Mouse (Mus musculus) midbrain, embryonic 16.5 days (tissue): ENCODE measurements around the gene Svep1. TPM values are rescaled to one million over a fixed set of nuclear protein-coding genes. Genes with fewer than 3 reads are reported as not detected.

Experiments used
- ATAC-seq: fragments of 200-750 bp; cut with Nextera tagmentation; 2 replicates; pipeline ENCODE4 v1.8.0; 2017; ENCODE audit warnings: moderate TSS enrichment
- H3K27ac ChIP-seq: fragments of 300-500 bp; sonication (generic); 2 replicates; pipeline ENCODE4 v1.5.1; 2014; ENCODE audit warnings: mild to moderate bottlenecking, low read length, mixed read lengths
- H3K27me3 ChIP-seq: fragments of 300-500 bp; sonication (generic); 2 replicates; pipeline ENCODE4 v1.6.1; 2014; ENCODE audit warnings: low read depth, low read length, mixed read lengths; ENCODE audit not compliant: control insufficient read depth, insufficient read depth
- H3K36me3 ChIP-seq: fragments of 300-500 bp; sonication (generic); 2 replicates; pipeline ENCODE4 v1.6.1; 2014; ENCODE audit warnings: mild to moderate bottlenecking, low read length, moderate library complexity, mixed read lengths; ENCODE audit not compliant: control insufficient read depth, insufficient read depth
- H3K4me1 ChIP-seq: fragments of 300-500 bp; sonication (generic); 2 replicates; pipeline ENCODE4 v1.6.1; 2014; ENCODE audit warnings: mild to moderate bottlenecking, low read length, mixed read lengths; ENCODE audit not compliant: control insufficient read depth, insufficient read depth
- H3K4me2 ChIP-seq: fragments of 300-500 bp; sonication (generic); 2 replicates; pipeline ENCODE4 v1.6.1; 2014; ENCODE audit warnings: mild to moderate bottlenecking, low read length, mixed read lengths
- H3K4me3 ChIP-seq: fragments of 300-500 bp; sonication (generic); 2 replicates; pipeline ENCODE4 v1.5.1; 2014; ENCODE audit warnings: low read depth, mild to moderate bottlenecking, low read length, moderate library complexity, mixed read lengths
- H3K9ac ChIP-seq: fragments of 300-500 bp; sonication (generic); 2 replicates; pipeline ENCODE4 v1.6.1; 2014; ENCODE audit warnings: low read depth, low read length, mixed read lengths
- H3K9me3 ChIP-seq: fragments of 300-500 bp; sonication (generic); replicated peaks from 2 replicates; pipeline ENCODE4 v1.6.1; 2014; ENCODE audit warnings: mild to moderate bottlenecking, low read length, mixed read lengths; ENCODE audit not compliant: control insufficient read depth, poor library complexity, severe bottlenecking
- WGBS: fragments of 180-500 bp; shearing (Covaris S2); extraction: QIAGEN DNeasy Blood & Tissue Kit; methylation state at CpG from one replicate; pipeline ENCODE4 v1.1.7; 2014; 5-methylcytosine and 5-hydroxymethylcytosine counted together
- polyA plus RNA-seq: library from polyadenylated mRNA; unstranded; fragments of >200 nt; fragmentation: Nextera tagmentation; extraction: Ambion mirVana; gene quantifications from 2 replicates; pipeline ENCODE4 v1.2.1, GENCODE M21; 2015

Gene Svep1
- polyA plus RNA-seq, 1 experiment from 2014 or later, result 0.94 TPM

DNA sequence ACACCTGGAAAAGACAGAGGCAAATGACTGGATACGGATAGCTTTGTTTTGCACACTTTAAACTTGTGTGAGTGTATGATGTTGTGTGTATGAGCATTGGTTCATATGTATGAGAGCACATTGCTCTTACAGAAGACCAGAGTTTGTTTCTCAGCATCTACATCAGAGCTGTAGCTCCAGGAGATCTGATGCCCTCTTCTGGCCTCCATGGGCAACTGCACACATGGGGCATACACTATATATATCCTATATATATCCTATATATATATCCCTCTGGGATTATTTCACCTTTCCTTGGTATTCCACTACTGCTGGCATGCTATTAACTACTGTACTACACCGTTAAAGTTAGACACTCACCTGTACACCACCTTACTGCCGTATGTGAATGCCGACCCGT lies 122.5 kb downstream of the Svep1 start:
- Histone ChIP-seq H3K4me3 (no peak overlapping the region), H3K4me1 (0 out of 2 replicates have a peak, but pooled peaks cover 2% of the 10 kb centered on the region), H3K9ac (no peak overlapping the region), H3K36me3 (no peaks in the 10 kb centered on the region), H3K9me3 (no peaks in the 10 kb centered on the region), H3K27ac (no peak overlapping the region), H3K27me3 (no peaks in the 10 kb centered on the region), H3K4me2 (no peak overlapping the region)
- no peak for ATAC-seq
- WGBS, result 96% methylated on average over 5 of the region's 5 CpGs

DNA sequence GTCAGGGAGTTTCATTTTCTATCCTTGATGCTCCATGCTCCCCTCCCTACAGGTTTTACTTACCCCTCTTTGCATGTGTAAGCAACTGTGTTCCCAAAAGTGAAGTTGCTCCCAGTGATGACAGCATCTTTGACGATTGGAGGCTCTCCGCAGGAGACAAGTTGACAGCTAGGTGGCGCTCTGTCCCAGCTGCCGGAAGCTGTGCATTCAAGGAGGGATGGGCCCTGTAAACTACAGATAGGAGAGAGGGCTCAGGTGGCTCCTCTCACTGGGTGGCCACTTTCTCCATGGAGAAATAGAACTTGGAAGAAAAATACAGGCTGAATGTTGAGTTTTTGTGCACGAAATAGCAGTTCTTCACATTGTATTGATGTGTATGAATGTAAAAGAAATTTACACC lies 124.1 kb downstream of the Svep1 start:
- Histone ChIP-seq H3K9ac (no peak overlapping the region), H3K36me3 (no peaks in the 10 kb centered on the region), H3K4me3 (no peak overlapping the region), H3K4me2 (no peak overlapping the region), H3K27ac (no peak overlapping the region), H3K9me3 (no peaks in the 10 kb centered on the region), H3K4me1 (0 out of 2 replicates have a peak, but pooled peaks cover 2% of the 10 kb centered on the region), H3K27me3 (no peaks in the 10 kb centered on the region)
- 0 out of 2 replicates have a peak, but pooled peaks have one; percentile 41 for ATAC-seq
- 8% methylated on average over 5 of the region's 5 CpGs for WGBS

DNA sequence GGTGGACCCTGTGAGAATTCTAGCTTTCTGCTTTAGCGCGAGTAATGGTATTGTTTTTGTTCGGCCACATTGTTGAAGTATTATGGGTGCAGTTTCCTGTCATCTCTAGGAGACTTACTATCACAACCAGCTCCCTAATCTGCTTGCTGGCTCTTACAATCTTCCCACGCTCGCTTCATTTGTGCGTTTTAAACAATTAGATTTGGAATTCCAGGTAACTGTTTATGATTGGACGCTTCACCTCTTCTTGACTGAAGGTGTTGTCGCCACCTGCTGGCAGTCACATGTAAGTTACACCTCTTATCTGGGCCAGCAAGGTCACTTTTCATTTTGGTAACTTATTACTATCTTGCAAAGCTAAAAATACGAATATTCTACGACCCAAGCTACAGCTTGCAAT lies 127.0 kb downstream of the Svep1 start:
- Histone ChIP-seq H3K4me1 (0 out of 2 replicates have a peak, but pooled peaks cover 2% of the 10 kb centered on the region), H3K27ac (no peak overlapping the region), H3K4me2 (peak overlapping the region; percentile 56), H3K36me3 (no peaks in the 10 kb centered on the region), H3K9ac (peak overlapping the region; percentile 18; the same call in 1 of the 2 replicates), H3K4me3 (peak overlapping the region; percentile 34), H3K27me3 (no peaks in the 10 kb centered on the region), H3K9me3 (no peaks in the 10 kb centered on the region)
- ATAC-seq, result peak; percentile 57; the same call in 1 of the 2 replicates
- 14% methylated on average over 10 of the region's 10 CpGs for whole genome bisulfite sequencing

DNA sequence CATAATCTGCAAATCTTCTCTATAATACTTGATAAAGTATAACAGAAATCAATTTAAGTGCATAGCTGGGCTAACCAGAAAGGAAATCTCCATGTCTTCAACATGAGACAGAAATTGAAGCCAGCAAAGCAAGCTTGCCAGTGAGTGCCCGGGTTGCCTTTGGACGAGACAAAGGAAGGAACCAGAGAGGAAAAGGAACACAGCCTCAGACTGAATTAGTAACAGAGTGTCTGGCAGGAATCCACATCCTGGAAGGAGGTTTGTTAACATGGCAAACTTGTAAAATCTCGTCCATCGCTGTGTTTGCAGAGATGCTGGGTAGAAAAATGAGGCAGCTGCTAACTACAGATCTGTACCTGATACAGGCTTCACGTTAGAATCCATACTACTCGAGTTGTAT lies 128.7 kb downstream of the Svep1 start:
- H3K9ac ChIP-seq, result no peak overlapping the region
- no peaks in the 10 kb centered on the region for H3K27me3 ChIP-seq
- 66% methylated on average over 6 of the region's 6 CpGs for WGBS
- 0 out of 2 replicates have a peak, but pooled peaks cover 2% of the 10 kb centered on the region for H3K4me1 ChIP-seq
- no peaks in the 10 kb centered on the region for H3K36me3 ChIP-seq
- no peak for ATAC-seq
- no peak overlapping the region for H3K4me2 ChIP-seq
- no peak overlapping the region for H3K27ac ChIP-seq
- no peak overlapping the region for H3K4me3 ChIP-seq
- H3K9me3 ChIP-seq, result no peaks in the 10 kb centered on the region

DNA sequence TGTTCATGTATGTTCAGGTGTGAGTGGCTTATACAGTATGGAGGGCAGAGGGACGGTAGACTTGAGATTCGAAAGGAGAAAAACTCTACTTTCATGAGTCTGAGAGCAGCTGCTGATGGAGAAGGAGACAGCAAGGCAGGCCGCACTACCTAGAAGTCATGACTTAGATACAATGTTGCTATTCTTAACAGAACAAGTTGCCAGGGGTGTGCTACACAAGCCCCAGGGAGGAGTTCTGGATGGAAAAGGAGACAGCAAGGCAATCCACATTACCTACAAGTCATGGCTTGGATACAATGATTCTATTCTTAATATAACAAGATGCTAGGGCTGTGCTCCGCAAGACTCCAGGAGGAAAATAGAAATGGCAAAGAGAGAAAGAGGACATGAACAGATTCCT lies 129.1 kb downstream of the Svep1 start:
- Histone ChIP-seq H3K36me3 (no peaks in the 10 kb centered on the region), H3K4me2 (no peak overlapping the region)
- WGBS, result 96% methylated on average over 4 of the region's 4 CpGs

DNA sequence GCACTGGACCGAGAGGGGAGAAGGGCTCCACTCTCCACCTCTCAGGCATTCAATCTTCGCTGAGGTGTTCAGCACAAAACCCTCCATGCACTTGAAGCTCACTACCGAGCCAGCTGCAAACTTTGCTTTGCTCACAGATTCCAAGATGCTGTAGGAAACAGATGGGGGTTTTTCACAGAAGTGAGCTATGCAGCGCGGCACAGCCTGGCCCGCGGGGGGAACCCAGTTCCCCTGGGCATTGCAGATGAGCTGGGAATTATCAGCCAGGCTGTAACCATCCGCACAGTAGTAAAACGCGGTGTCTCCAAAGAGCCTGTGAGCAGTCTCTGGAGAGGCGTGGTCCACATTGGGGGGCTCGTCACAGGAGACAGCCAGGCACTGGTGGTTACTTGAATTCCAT lies 133.8 kb downstream of the Svep1 start:
- Histone ChIP-seq H3K27me3 (no peaks in the 10 kb centered on the region), H3K36me3 (no peaks in the 10 kb centered on the region), H3K4me2 (no peak overlapping the region), H3K4me1 (no peaks in the 10 kb centered on the region), H3K9me3 (peaks cover 7% of the 10 kb centered on the region), H3K9ac (no peak overlapping the region), H3K4me3 (no peak overlapping the region), H3K27ac (no peak overlapping the region)
- no peak for ATAC-seq
- WGBS, result 76% methylated on average over 12 of the region's 12 CpGs

More for the DNA sequence above, 129.1 kb downstream of the Svep1 start:
- 0 out of 2 replicates have a peak, but pooled peaks cover 2% of the 10 kb centered on the region for H3K4me1 ChIP-seq
- no peak for ATAC-seq
- H3K27ac ChIP-seq, result no peak overlapping the region
- no peak overlapping the region for H3K4me3 ChIP-seq
- H3K9me3 ChIP-seq, result no peaks in the 10 kb centered on the region
- H3K9ac ChIP-seq, result no peak overlapping the region
- no peaks in the 10 kb centered on the region for H3K27me3 ChIP-seq

DNA sequence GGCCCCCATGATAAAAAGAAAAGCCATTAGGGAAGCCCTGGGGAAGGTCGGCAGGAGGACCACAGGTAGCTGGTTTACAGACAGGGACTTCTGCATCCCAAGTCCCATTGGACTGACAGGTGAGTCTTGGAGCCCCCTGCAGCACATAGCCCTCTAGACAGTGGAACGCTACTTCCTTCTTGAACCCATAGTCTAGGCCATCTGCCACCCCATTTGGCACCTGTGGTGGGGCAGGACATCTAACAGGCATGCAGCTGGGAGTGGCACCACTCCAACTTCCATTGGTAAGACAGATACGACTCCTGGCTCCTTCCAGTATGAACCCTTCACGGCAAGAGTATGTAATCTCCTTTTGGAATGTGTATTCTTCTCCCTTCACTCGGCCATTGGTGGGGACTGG lies 137.8 kb downstream of the Svep1 start:
- H3K4me2 ChIP-seq, result no peak overlapping the region
- WGBS, result 90% methylated on average over 5 of the region's 5 CpGs
- H3K36me3 ChIP-seq, result no peaks in the 10 kb centered on the region
- no peak overlapping the region for H3K27ac ChIP-seq
- no peaks in the 10 kb centered on the region for H3K27me3 ChIP-seq
- peaks cover 7% of the 10 kb centered on the region for H3K9me3 ChIP-seq
- no peak overlapping the region for H3K9ac ChIP-seq
- no peak for ATAC-seq
- no peaks in the 10 kb centered on the region for H3K4me1 ChIP-seq
- no peak overlapping the region for H3K4me3 ChIP-seq

DNA sequence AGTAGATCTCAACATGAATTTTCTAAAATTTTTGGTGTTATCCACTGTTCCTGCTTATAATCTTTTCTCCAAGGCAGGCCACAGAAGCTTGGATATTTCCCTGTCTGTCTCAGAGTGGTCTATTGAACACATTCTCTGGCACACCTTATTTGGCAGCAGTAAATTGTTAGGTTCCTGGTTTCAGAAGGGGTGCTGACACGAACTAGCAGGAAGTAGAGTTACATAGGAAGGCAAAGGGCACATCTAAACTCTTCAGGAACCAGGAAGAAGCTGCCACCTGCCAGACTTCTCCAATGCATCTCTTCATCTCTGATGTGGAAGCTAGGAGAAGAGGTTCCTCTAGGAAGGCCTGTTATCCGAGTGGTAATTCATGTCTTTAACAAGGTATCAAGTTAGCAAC lies 141.9 kb downstream of the Svep1 start:
- Histone ChIP-seq H3K9ac (no peak overlapping the region), H3K4me3 (no peak overlapping the region), H3K9me3 (peaks cover under 1% of the 10 kb centered on the region; the same call in 1 of the 2 replicates), H3K27ac (no peak overlapping the region), H3K36me3 (no peaks in the 10 kb centered on the region), H3K4me1 (no peaks in the 10 kb centered on the region), H3K4me2 (no peak overlapping the region), H3K27me3 (no peaks in the 10 kb centered on the region)
- WGBS, result 65% methylated on average over 2 of the region's 2 CpGs
- ATAC-seq, result no peak

DNA sequence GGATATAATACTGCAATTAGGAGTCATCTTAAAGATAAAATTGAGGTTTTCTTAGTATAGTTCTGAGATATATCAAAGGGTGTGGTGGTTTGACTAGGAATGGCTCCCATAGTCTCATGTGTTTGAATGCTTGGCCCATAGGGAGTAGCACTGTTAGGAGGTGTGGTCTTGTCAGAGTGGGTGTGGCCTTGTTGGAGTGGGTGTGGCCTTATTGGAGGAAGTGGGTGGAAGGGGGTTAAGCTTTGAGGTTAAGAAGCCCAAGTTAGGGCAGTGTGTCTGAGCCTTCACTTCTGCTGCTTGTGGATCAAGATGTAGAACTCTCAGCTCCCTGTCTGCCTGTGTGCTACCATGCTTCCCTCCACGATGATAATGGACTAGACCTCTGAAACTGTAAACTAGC lies 143.7 kb downstream of the Svep1 start:
- Histone ChIP-seq H3K9ac (no peak overlapping the region), H3K9me3 (no peaks in the 10 kb centered on the region), H3K4me2 (no peak overlapping the region), H3K27ac (no peak overlapping the region), H3K4me3 (no peak overlapping the region), H3K36me3 (no peaks in the 10 kb centered on the region), H3K27me3 (no peaks in the 10 kb centered on the region), H3K4me1 (no peaks in the 10 kb centered on the region)
- WGBS, result 100% methylated on average over 1 of the region's 1 CpGs
- ATAC-seq, result no peak
